Mouse (Mus musculus) adrenal gland, postnatal 10 days (tissue): ENCODE data around the gene Rnf157. TPM values are rescaled to one million over a fixed set of nuclear protein-coding genes. Genes with fewer than 3 reads are reported as not detected.

ENCODE experiments used
- DNase-seq: peaks from one replicate; pipeline ENCODE4 v3.0.0; 2021; ENCODE audit warnings: mixed read lengths
- total RNA-seq, 2 experiments: library from RNA; stranded (reverse); gene quantifications; 2 replicates each; pipeline ENCODE4 v1.2.3; 2021

Rnf157 gene
- total RNA-seq, 2 experiments from 2014 or later, result 11.2 to 16.5 TPM

GRCm38 (mm10) chr11:116336393-116336792 lies 76.4 kb downstream of the Rnf157 start:
- DNase-seq, result no peak

- DNase-seq, result peak; percentile 98
Observed at GRCm38 (mm10) chr11:116335244-116336036, 77.4 kb downstream of the Rnf157 start, which contains the start of gene Foxj1. TSS of gene Foxj1 (minus strand) at chr11:116335399.

GRCm38 (mm10) chr11:116334417-116334782 lies 78.4 kb downstream of the Rnf157 start:
- no peak for DNase-seq

GRCm38 (mm10) chr11:116333526-116334416 lies 79.1 kb downstream of the Rnf157 start:
- DNase-seq, result no peak

- no peak for DNase-seq
Observed at GRCm38 (mm10) chr11:116332983-116333270, 79.9 kb downstream of the Rnf157 start.

- no peak for DNase-seq
Observed at GRCm38 (mm10) chr11:116332232-116332982, 80.4 kb downstream of the Rnf157 start.

- DNase-seq, result no peak
Observed at GRCm38 (mm10) chr11:116330211-116330518, 82.7 kb downstream of the Rnf157 start.

GRCm38 (mm10) chr11:116329314-116330210 lies 83.3 kb downstream of the Rnf157 start:
- DNase-seq, result no peak

- DNase-seq, result no peak
Observed at GRCm38 (mm10) chr11:116326963-116327603, 85.7 kb downstream of the Rnf157 start.

GRCm38 (mm10) chr11:116318719-116319659 lies 93.8 kb downstream of the Rnf157 start:
- peak; percentile 96 for DNase-seq

GRCm38 (mm10) chr11:116312359-116312758 lies 100.5 kb downstream of the Rnf157 start:
- DNase-seq, result no peak

- no peak for DNase-seq
Observed at GRCm38 (mm10) chr11:116311169-116311568, 101.7 kb downstream of the Rnf157 start.

- DNase-seq, result no peak
Observed at GRCm38 (mm10) chr11:116309601-116310000, 103.2 kb downstream of the Rnf157 start.

- no peak for DNase-seq
Observed at GRCm38 (mm10) chr11:116307762-116308531, 104.9 kb downstream of the Rnf157 start.

- DNase-seq, result no peak
Observed at GRCm38 (mm10) chr11:116307019-116307725, 105.7 kb downstream of the Rnf157 start, which contains the start of gene Exoc7. TSS of gene Exoc7 (minus strand) at chr11:116307233.

GRCm38 (mm10) chr11:116306126-116306982 lies 106.5 kb downstream of the Rnf157 start:
- DNase-seq, result peak; percentile 98

- DNase-seq, result no peak
Observed at GRCm38 (mm10) chr11:116305423-116305822, 107.4 kb downstream of the Rnf157 start.
